Mouse (Mus musculus) myocyte (in vitro differentiated cells): Measurements from ENCODE around the gene Avpr1a.

Source experiments
- CEBPB ChIP-seq: IDR thresholded peaks from 2 replicates; pipeline ENCODE4 v1.6.1; 2011; ENCODE audit warnings: mild to moderate bottlenecking, moderate library complexity; ENCODE audit not compliant: poor library complexity, insufficient read depth, severe bottlenecking
- MYOD1 ChIP-seq, 3 experiments: IDR thresholded peaks; one replicate each; pipeline ENCODE4 v1.6.1; 2011; ENCODE audit warnings: control low read depth in 2 of 3, low read depth in 2 of 3, mild to moderate bottlenecking in 2 of 3, moderate library complexity in 1 of 3; ENCODE audit not compliant: insufficient read length in 2 of 3, control insufficient read depth in 1 of 3

DNA sequence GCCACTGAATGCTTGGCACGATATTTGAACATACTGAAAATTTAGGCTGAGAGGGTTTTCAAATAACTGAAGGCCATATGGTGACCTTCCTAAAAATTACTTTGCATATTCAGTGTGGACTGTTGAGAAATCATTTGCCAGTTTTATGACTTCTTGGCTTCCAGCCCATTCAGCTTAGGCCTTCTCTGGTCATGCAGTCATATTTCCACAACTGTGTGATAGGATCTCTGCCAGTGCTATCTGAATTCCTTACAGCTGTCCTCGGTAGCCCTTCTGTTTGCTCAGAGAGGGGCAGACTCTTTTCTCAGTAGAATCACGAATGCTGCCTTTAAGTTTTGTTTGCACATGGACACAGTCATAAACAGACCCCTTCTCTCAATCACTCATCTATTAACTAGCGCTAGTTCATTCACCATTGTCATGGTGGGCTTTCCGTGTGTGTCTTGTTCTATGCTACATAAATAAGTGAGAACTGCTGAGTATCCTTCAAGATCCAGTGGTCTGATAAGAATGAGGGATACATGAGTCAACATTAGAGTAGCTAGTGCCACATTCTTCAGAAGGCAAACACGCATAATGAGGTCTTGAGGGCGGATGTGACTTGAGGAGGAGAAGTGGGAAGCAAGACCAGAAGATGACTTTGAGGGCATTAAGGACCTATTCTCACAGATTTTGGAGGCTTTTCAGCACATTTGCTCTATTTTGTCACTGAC, 39.4 kb upstream of the Avpr1a start:
- TF ChIP-seq CEBPB (0 out of 2 replicates have a peak, but pooled peaks have one; percentile 12), MYOD1 (IDR thresholded peaks at IDR 0.05; ENCODE audit: control insufficient read depth in 1 of 3, insufficient read length in 2 of 3, low read depth in 2 of 3) (peak in 1 of 3 experiments; percentile 37)
